Mouse (Mus musculus) MEL (cell line): Measurements from ENCODE around the gene Dao. TPM values are rescaled to one million over a fixed set of nuclear protein-coding genes. Genes with fewer than 3 reads are reported as not detected.

Experiments used
- DNase-seq: peaks from one replicate; pipeline ENCODE4 v3.0.0; 2011; ENCODE audit warnings: low read depth, low spot score
- H3K27ac ChIP-seq: 2 replicates; pipeline ENCODE4 v1.5.1; 2012; ENCODE audit warnings: low read depth, mild to moderate bottlenecking, control low read depth, low read length, moderate library complexity; ENCODE audit not compliant: control insufficient read depth
- H3K27me3 ChIP-seq, 2 experiments: fragments of 150-350 bp in 1 of 2; sonication (generic) in 1 of 2; 2 replicates each; pipeline ENCODE4 v1.6.1; 2012; ENCODE audit warnings: low read length in 2 of 2, mild to moderate bottlenecking in 2 of 2, improper control_type of control experiment in 1 of 2, moderate library complexity in 1 of 2; ENCODE audit not compliant: insufficient read depth in 2 of 2, control insufficient read depth in 1 of 2
- H3K36me3 ChIP-seq, 2 experiments: 2 replicates each; pipeline ENCODE4 v1.6.1; 2012 to 2014; ENCODE audit warnings: low read length in 2 of 2, improper control_type of control experiment in 1 of 2, inconsistent platforms in 1 of 2, mild to moderate bottlenecking in 1 of 2; ENCODE audit not compliant: insufficient read depth in 2 of 2, control insufficient read depth in 1 of 2
- H3K4me1 ChIP-seq, 2 experiments: fragments of 150-350 bp in 1 of 2; sonication (generic) in 1 of 2; 2 replicates each; pipeline ENCODE4 v1.6.1; 2012; ENCODE audit warnings: low read length in 2 of 2, improper control_type of control experiment in 1 of 2, mild to moderate bottlenecking in 1 of 2; ENCODE audit not compliant: insufficient read depth in 2 of 2, control insufficient read depth in 1 of 2
- H3K4me3 ChIP-seq, 2 experiments: fragments of 150-350 bp in 1 of 2; sonication (generic) in 1 of 2; 2 replicates each; pipeline ENCODE4 v1.5.1; 2012; ENCODE audit warnings: low read depth in 2 of 2, low read length in 2 of 2, mild to moderate bottlenecking in 2 of 2, moderate library complexity in 2 of 2, control low read depth in 1 of 2, improper control_type of control experiment in 1 of 2; ENCODE audit not compliant: control insufficient read depth in 1 of 2, insufficient read depth in 1 of 2
- H3K79me2 ChIP-seq: 2 replicates; pipeline ENCODE4 v1.6.1; 2012; ENCODE audit warnings: mild to moderate bottlenecking, low read length, moderate library complexity; ENCODE audit not compliant: control insufficient read depth, poor library complexity, insufficient read depth
- H3K9ac ChIP-seq: 2 replicates; pipeline ENCODE4 v1.6.1; 2012; ENCODE audit warnings: low read depth, mild to moderate bottlenecking, control low read depth, low read length, moderate library complexity; ENCODE audit not compliant: control insufficient read depth, poor library complexity, severe bottlenecking
- H3K9me3 ChIP-seq: fragments of 150-350 bp; sonication (generic); replicated peaks from 2 replicates; pipeline ENCODE4 v1.6.1; 2012; ENCODE audit warnings: mild to moderate bottlenecking, low read length, improper control_type of control experiment, moderate library complexity; ENCODE audit not compliant: insufficient read depth
- BHLHE40 ChIP-seq: IDR thresholded peaks from 2 replicates; pipeline ENCODE4 v1.6.1; 2012; ENCODE audit warnings: low read depth, mild to moderate bottlenecking, inconsistent platforms, low read length, improper control_type of control experiment, borderline replicate concordance
- CHD1 ChIP-seq: IDR thresholded peaks from 2 replicates; pipeline ENCODE4 v1.6.1; 2012; ENCODE audit warnings: low read depth, mild to moderate bottlenecking, inconsistent platforms, low read length, improper control_type of control experiment
- CHD2 ChIP-seq: IDR thresholded peaks from 2 replicates; pipeline ENCODE4 v1.6.1; 2011; ENCODE audit warnings: low read length, improper control_type of control experiment
- E2F4 ChIP-seq: IDR thresholded peaks from 2 replicates; pipeline ENCODE4 v1.6.1; 2011; ENCODE audit warnings: low read depth, low read length, improper control_type of control experiment, borderline replicate concordance
- ELF1 ChIP-seq: IDR thresholded peaks from 2 replicates; pipeline ENCODE4 v1.6.1; 2014; ENCODE audit warnings: low read depth, mild to moderate bottlenecking, inconsistent platforms, low read length, improper control_type of control experiment, moderate library complexity
- EP300 ChIP-seq, 2 experiments: IDR thresholded peaks; 2 replicates each; pipeline ENCODE4 v1.6.1; 2011; ENCODE audit warnings: improper control_type of control experiment in 2 of 2, low read length in 2 of 2, low read depth in 1 of 2, mild to moderate bottlenecking in 1 of 2
- ETS1 ChIP-seq: IDR thresholded peaks from 2 replicates; pipeline ENCODE4 v1.6.1; 2012; ENCODE audit warnings: low read depth, mild to moderate bottlenecking, inconsistent platforms, low read length, improper control_type of control experiment, moderate library complexity
- GABPA ChIP-seq: IDR thresholded peaks from 2 replicates; pipeline ENCODE4 v1.6.1; 2012; ENCODE audit warnings: low read depth, mild to moderate bottlenecking, inconsistent platforms, low read length, improper control_type of control experiment, moderate library complexity
- GATA1 ChIP-seq: IDR thresholded peaks from 2 replicates; pipeline ENCODE4 v1.6.1; 2011; ENCODE audit warnings: low read depth, low read length, improper control_type of control experiment
- HCFC1 ChIP-seq: IDR thresholded peaks from 2 replicates; pipeline ENCODE4 v1.6.1; 2012; ENCODE audit warnings: low read depth, mild to moderate bottlenecking, inconsistent platforms, low read length, improper control_type of control experiment, moderate library complexity
- MAX ChIP-seq: IDR thresholded peaks from 2 replicates; pipeline ENCODE4 v1.6.1; 2011; ENCODE audit warnings: low read length, improper control_type of control experiment
- MAZ ChIP-seq: IDR thresholded peaks from 2 replicates; pipeline ENCODE4 v1.6.1; 2012; ENCODE audit warnings: low read depth, mild to moderate bottlenecking, inconsistent platforms, low read length, improper control_type of control experiment
- MEF2A ChIP-seq: IDR thresholded peaks from 2 replicates; pipeline ENCODE4 v1.6.1; 2014; ENCODE audit warnings: low read depth, mild to moderate bottlenecking, inconsistent platforms, low read length, improper control_type of control experiment; ENCODE audit not compliant: poor library complexity, insufficient replicate concordance, severe bottlenecking; ENCODE audit errors: extremely low read depth
- MXI1 ChIP-seq: IDR thresholded peaks from 2 replicates; pipeline ENCODE4 v1.6.1; 2011; ENCODE audit warnings: mild to moderate bottlenecking, low read depth, low read length, improper control_type of control experiment
- MYB ChIP-seq: IDR thresholded peaks from 2 replicates; pipeline ENCODE4 v1.6.1; 2011; ENCODE audit warnings: mild to moderate bottlenecking, low read depth, low read length, improper control_type of control experiment
- MYC ChIP-seq: IDR thresholded peaks from 2 replicates; pipeline ENCODE4 v1.6.1; 2011; ENCODE audit warnings: low read depth, mild to moderate bottlenecking, low read length, improper control_type of control experiment, moderate library complexity
- NRF1 ChIP-seq: IDR thresholded peaks from 2 replicates; pipeline ENCODE4 v1.6.1; 2014; ENCODE audit warnings: low read depth, mild to moderate bottlenecking, inconsistent platforms, low read length, improper control_type of control experiment, moderate library complexity; ENCODE audit not compliant: poor library complexity, insufficient read depth, severe bottlenecking
- POLR2AphosphoS2 ChIP-seq: IDR thresholded peaks from 2 replicates; pipeline ENCODE4 v1.6.1; 2011; ENCODE audit warnings: low read length, improper control_type of control experiment
- POLR2AphosphoS5 ChIP-seq: IDR thresholded peaks from 2 replicates; pipeline ENCODE4 v1.6.1; 2012; ENCODE audit warnings: low read depth, borderline replicate concordance, mild to moderate bottlenecking, inconsistent platforms, low read length, moderate library complexity, mixed read lengths
- RAD21 ChIP-seq: IDR thresholded peaks from 2 replicates; pipeline ENCODE4 v1.6.1; 2011; ENCODE audit warnings: mild to moderate bottlenecking, low read depth, low read length, improper control_type of control experiment
- RCOR1 ChIP-seq: IDR thresholded peaks from 2 replicates; pipeline ENCODE4 v1.6.1; 2012; ENCODE audit warnings: low read depth, mild to moderate bottlenecking, inconsistent platforms, low read length, improper control_type of control experiment
- SMC3 ChIP-seq: IDR thresholded peaks from 2 replicates; pipeline ENCODE4 v1.6.1; 2011; ENCODE audit warnings: low read depth, low read length, improper control_type of control experiment
- TAL1 ChIP-seq: IDR thresholded peaks from 2 replicates; pipeline ENCODE4 v1.6.1; 2012; ENCODE audit warnings: mild to moderate bottlenecking, inconsistent platforms, low read length, moderate library complexity, mixed read lengths
- TBP ChIP-seq: IDR thresholded peaks from 2 replicates; pipeline ENCODE4 v1.8.0; 2011; ENCODE audit warnings: low read depth, low read length, improper control_type of control experiment
- TCF12 ChIP-seq: IDR thresholded peaks from 2 replicates; pipeline ENCODE4 v1.6.1; 2014; ENCODE audit warnings: low read depth, mild to moderate bottlenecking, inconsistent platforms, low read length, improper control_type of control experiment, moderate library complexity
- UBTF ChIP-seq: IDR thresholded peaks from 2 replicates; pipeline ENCODE4 v1.6.1; 2012; ENCODE audit warnings: low read depth, mild to moderate bottlenecking, inconsistent platforms, low read length, improper control_type of control experiment, moderate library complexity, borderline replicate concordance; ENCODE audit not compliant: insufficient read depth
- USF1 ChIP-seq: IDR thresholded peaks from 2 replicates; pipeline ENCODE4 v1.6.1; 2014; ENCODE audit warnings: low read depth, mild to moderate bottlenecking, inconsistent platforms, low read length, improper control_type of control experiment, moderate library complexity
- ZC3H11A ChIP-seq: IDR thresholded peaks from 2 replicates; pipeline ENCODE4 v1.6.1; 2012; ENCODE audit warnings: low read depth, mild to moderate bottlenecking, inconsistent platforms, low read length, improper control_type of control experiment
- ZKSCAN1 ChIP-seq: IDR thresholded peaks from 2 replicates; pipeline ENCODE4 v1.6.1; 2012; ENCODE audit warnings: low read depth, mild to moderate bottlenecking, inconsistent platforms, low read length, improper control_type of control experiment, moderate library complexity
- ZMIZ1 ChIP-seq: IDR thresholded peaks from 2 replicates; pipeline ENCODE4 v1.6.1; 2012; ENCODE audit warnings: low read depth, mild to moderate bottlenecking, inconsistent platforms, low read length, improper control_type of control experiment, moderate library complexity
- ZNF384 ChIP-seq: IDR thresholded peaks from 2 replicates; pipeline ENCODE4 v1.6.1; 2012; ENCODE audit warnings: low read depth, mild to moderate bottlenecking, inconsistent platforms, low read length, improper control_type of control experiment
- polyA plus RNA-seq, 2 experiments: library from polyadenylated mRNA; stranded (reverse) in 1 of 2; unstranded in 1 of 2; fragments of >175 nt in 1 of 2; fragments of >200 nt in 1 of 2; gene quantifications; 2 replicates each; pipeline versions ENCODE4 v1.2.1 to v1.2.4; 2012; ENCODE audit warnings: low replicate concordance in 2 of 2, low read depth in 1 of 2; ENCODE audit not compliant: insufficient read length in 2 of 2, insufficient read depth in 1 of 2, missing spikeins in 1 of 2
- total RNA-seq: library from RNA; depleted of rRNA; stranded (reverse); fragments of 300-350 nt; gene quantifications from 2 replicates; pipeline ENCODE4 v1.2.3, GENCODE M21; 2012; rRNA removed

Gene Dao
- total RNA-seq (not detected in 2 replicates), polyA plus RNA-seq (under 1 TPM in 1 of 2 experiments, not detected in 1; 0.04 TPM)

DNA sequence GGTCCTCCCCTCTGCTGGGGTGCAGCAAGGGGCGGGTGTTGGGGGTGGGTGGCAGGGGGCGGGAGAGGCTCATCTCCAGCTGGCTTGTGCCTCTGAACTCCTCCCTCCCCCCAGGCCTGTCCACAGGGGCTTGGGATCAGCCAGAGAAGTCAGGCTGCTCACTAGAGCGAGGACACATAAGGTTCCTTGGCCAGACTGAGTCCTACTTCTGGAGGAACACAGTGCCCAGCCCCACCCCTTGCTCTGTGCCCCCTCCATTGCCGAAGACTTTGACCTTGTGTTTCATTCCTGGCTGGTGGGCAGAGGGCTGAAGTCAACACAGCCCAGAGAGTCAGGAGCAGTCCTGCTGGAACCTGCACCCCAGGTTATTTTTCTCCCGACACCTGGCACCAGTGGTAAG, at the start of gene Dao:
TSS of gene Dao (plus strand) at position 162 of the 400 bp plus-strand sequence.
- Histone ChIP-seq H3K4me1 (peaks cover 0 to 13% of the 10 kb centered on the region in 2 experiments; a peak in 3 of 4 replicates), H3K9ac (no peak within 1 kb of the TSS), H3K79me2 (no peaks in the 10 kb centered on the region), H3K27ac (no peak within 1 kb of the TSS), H3K9me3 (no peaks in the 10 kb centered on the region), H3K4me3 (no peak within 1 kb of the TSS), H3K36me3 (no peaks in the 10 kb centered on the region; a peak in 1 of 4 replicates), H3K27me3 (no peaks in the 10 kb centered on the region)
- TF ChIP-seq E2F4 (no peak), USF1 (no peak)
- no peak for DNase-seq

- peak; percentile 81 for DNase-seq
- H3K27ac ChIP-seq, result no peak overlapping the region
- H3K79me2 ChIP-seq, result no peaks in the 10 kb centered on the region
- H3K4me1 ChIP-seq, result peaks cover 3 to 24% of the 10 kb centered on the region in 2 experiments; a peak in 3 of 4 replicates
- H3K9ac ChIP-seq, result no peak overlapping the region
- H3K27me3 ChIP-seq, result no peaks in the 10 kb centered on the region
- no peak overlapping the region for H3K4me3 ChIP-seq
- no peaks in the 10 kb centered on the region for H3K9me3 ChIP-seq
- peaks cover 0 to 17% of the 10 kb centered on the region in 2 experiments; a peak in 2 of 4 replicates for H3K36me3 ChIP-seq
- TF ChIP-seq MYB, result no peak
- TF ChIP-seq CHD1, result no peak
- no peak for TF ChIP-seq MYC
- no peak for TF ChIP-seq UBTF
- no peak for TF ChIP-seq ELF1
- TF ChIP-seq ZC3H11A, result peak; percentile 62
- no peak for TF ChIP-seq MXI1
- TF ChIP-seq NRF1, result no peak
- TF ChIP-seq USF1, result no peak
- TF ChIP-seq GATA1, result no peak
- TF ChIP-seq MEF2A, result no peak
- TF ChIP-seq ZKSCAN1, result no peak
- TF ChIP-seq MAX, result no peak
- TF ChIP-seq POLR2AphosphoS2, result no peak
- TF ChIP-seq ZMIZ1, result no peak
- TF ChIP-seq EP300 (IDR thresholded peaks at IDR 0.05; ENCODE audit: low read depth in 1 of 2, low read length in 2 of 2), result no peak
- TF ChIP-seq E2F4, result no peak
- no peak for TF ChIP-seq RCOR1
- TF ChIP-seq MAZ, result no peak
- 0 out of 2 replicates have a peak, but pooled peaks have one; percentile 15 for TF ChIP-seq ZNF384
- 0 out of 2 replicates have a peak, but pooled peaks have one; percentile 18 for TF ChIP-seq HCFC1
- no peak for TF ChIP-seq TAL1
- TF ChIP-seq TBP, result no peak
- peak; percentile 86 for TF ChIP-seq RAD21
- TF ChIP-seq SMC3, result peak; percentile 82
- TF ChIP-seq POLR2AphosphoS5, result no peak
- TF ChIP-seq ETS1, result no peak
- TF ChIP-seq CHD2, result no peak
- no peak for TF ChIP-seq BHLHE40
- no peak for TF ChIP-seq TCF12
- TF ChIP-seq GABPA, result no peak
Measured at GRCm38 (mm10) chr5:113954421-113954820, 49.1 kb upstream of the Dao start.
